Mouse (Mus musculus) embryo, embryonic 11.5 days (tissue): ENCODE data around the gene Uevld.
"Not testable (repeated sequence)": the region's sequence is repeated elsewhere in the genome, so short reads cannot be mapped to it uniquely, and the experiment has no call there.

Experiments
- DNase-seq: peaks from one replicate; pipeline ENCODE4 v3.0.0-alpha.2; 2012; ENCODE audit warnings: low read depth, low spot score

The Uevld gene

GRCm38 (mm10) chr7:46969898-46970297, 11.6 kb upstream of the Uevld start:
- no peak for DNase-seq

- no peak for DNase-seq
Measured at GRCm38 (mm10) chr7:46964070-46964469, 5.7 kb upstream of the Uevld start.

GRCm38 (mm10) chr7:46962806-46963618, 4.7 kb upstream of the Uevld start:
- peak; percentile 72 for DNase-seq

- no peak for DNase-seq
Measured at GRCm38 (mm10) chr7:46962132-46962531, 3.8 kb upstream of the Uevld start.

DNA sequence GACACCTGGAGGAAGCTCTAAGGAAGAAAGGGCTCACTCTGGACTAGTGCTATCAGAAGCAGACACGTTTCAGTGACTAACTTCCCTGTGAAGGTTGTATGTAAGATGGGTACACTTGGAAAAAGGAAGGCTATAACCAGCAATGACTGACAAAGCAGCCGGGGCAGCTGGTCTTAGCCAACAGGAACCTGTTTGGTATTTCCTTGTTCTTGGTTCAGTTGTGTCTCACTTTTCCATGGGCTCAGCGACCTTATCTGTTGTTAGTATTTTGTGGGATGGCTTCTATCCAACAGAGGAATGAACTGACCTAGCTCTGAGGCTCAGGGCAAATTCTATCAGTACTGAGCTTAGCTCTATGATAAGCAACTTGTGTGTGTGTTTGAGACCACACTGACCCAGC, 2.7 kb upstream of the Uevld start:
- DNase-seq: no peak

- no peak for DNase-seq
Measured at GRCm38 (mm10) chr7:46958853-46959252, 526 bp upstream of the Uevld start.

GRCm38 (mm10) chr7:46935847-46936246, 22.5 kb downstream of the Uevld start:
- DNase-seq: no peak

- no peak for DNase-seq
Measured at GRCm38 (mm10) chr7:46934788-46935187, 23.5 kb downstream of the Uevld start.

GRCm38 (mm10) chr7:46931370-46931769, 27.0 kb downstream of the Uevld start:
- no peak for DNase-seq

GRCm38 (mm10) chr7:46928291-46928690, 30.0 kb downstream of the Uevld start:
- no peak for DNase-seq

DNA sequence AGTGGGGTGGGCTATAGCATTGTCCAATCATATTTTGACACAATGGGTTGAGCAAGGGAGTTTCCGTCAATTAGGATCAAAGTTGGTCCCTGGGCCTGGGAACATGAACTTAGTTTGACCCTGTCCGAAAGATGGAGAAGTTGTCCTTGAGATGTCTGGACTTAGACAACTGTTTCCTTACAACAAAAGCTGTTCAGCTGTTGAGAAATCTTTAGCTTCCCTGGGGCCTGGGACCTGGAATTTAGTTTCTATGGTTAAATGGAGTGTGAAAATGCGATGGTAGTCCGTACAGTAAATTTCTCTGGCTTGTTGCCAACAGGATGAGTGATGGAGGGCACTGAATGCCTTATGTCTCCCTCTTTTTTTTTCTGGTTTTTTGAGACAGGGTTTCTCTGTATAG, 36.3 kb downstream of the Uevld start:
- DNase-seq: no peak

- DNase-seq: peak; percentile 74
Measured at GRCm38 (mm10) chr7:46919551-46920176, 38.7 kb downstream of the Uevld start, which contains the start of gene Tsg101. TSS of gene Tsg101 (minus strand) at chr7:46919969.

GRCm38 (mm10) chr7:46918678-46919371, 39.5 kb downstream of the Uevld start:
- no peak for DNase-seq

DNA sequence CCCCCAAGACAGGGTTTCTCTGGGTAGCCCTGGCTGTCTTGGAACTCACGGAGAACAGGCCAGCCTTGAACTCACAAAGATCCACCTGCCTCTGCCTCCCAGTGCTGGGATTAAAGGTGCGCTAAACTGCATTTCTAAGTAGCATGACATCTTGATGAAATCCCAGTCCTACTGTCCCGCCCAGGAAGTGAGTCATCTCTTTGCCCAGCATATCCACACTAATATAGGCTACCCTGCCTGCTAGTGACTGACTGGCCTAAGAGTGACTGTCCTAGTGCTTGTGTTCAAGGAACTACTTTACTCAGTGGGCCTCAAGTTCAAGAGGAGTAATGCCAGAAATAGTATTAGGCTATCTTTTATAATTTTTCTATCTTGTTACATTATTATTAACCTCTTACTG, 42.0 kb downstream of the Uevld start:
- no peak for DNase-seq

GRCm38 (mm10) chr7:46911250-46911649, 47.1 kb downstream of the Uevld start:
- no peak for DNase-seq

GRCm38 (mm10) chr7:46899343-46899742, 59.0 kb downstream of the Uevld start:
- no peak for DNase-seq

DNA sequence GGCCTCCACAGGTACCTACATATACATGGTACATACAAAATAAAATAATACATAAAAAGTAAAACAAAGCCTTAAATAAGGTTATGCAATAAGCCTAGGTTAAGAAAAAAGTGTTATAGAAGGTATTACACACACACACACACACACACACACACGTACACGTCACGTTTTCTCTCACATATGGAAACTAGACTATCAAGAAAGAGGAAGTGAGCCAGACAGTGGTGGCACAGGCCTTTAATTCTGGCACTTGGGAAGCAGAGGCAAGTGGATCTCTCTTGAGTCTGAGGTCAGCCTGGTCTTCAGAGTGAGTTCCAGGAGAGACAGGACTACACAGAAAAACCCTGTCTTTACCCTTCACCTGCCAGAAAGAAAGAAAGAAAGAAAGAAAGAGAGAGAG, 62.8 kb downstream of the Uevld start:
- no peak for DNase-seq

DNA sequence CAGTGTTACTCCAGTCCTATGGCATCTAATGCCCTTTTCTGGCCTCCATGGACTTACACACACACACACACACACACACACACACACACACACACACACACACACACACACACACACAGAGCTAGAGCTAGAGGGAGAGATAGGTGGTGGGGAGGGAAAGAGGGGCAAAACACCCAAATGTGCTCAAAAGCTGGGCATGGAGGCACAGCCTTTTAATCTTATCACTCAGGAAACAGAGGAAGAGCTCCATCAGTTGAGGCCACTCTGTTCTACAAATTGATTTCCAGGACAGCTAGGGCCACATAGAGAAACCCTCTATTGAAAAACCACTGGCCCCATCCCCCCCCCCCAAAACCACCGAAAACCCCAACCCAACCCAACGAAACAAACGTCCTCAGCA, 75.0 kb downstream of the Uevld start:
- no peak for DNase-seq

DNA sequence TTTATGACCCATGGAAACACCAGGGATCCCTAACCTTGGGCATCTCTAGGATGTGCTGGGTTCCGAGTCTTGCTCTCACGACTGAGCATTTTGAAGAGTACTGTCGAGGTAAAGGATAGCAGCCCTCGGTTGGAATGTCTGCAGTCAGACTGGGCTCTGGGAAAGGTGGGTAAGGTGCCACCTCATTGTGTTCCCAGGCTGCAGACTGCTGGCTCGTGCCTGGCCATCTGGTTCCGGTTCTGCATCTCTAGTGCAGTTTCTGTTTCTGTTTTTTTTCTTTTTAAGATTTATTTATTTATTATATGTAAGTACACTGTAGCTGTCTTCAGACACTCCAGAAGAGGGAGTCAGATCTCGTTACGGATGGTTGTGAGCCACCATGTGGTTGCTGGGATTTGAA, 76.4 kb downstream of the Uevld start:
- not testable (repeated sequence) for DNase-seq

- DNase-seq: no peak
Measured at GRCm38 (mm10) chr7:46880992-46881391, 77.3 kb downstream of the Uevld start.

GRCm38 (mm10) chr7:46879851-46880250, 78.5 kb downstream of the Uevld start:
- no peak for DNase-seq

GRCm38 (mm10) chr7:46877255-46877654, 81.1 kb downstream of the Uevld start:
- no peak for DNase-seq

DNA sequence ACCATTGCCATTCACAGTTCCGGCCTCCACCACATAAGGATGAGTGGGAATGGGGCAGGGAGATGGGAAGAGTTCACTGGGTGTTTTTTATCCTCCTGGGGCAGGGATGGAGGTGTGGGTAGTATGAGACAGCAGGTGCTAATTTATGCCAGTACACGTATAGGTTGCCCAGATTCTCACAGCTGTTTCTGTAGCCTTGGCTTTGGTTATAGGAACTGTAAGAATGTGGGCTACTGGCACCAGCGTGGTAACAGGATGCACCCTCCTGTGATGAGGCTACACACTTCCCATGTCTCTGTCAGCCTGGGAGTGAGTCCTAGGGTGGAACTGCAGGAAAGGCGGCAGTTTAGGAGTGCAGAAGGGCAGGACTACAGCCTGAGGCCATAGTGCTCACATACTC, 81.5 kb downstream of the Uevld start:
- no peak for DNase-seq
